Mouse (Mus musculus): ENCODE data around the gene Cldn13. TPM values are rescaled to one million over a fixed set of nuclear protein-coding genes. Genes with fewer than 3 reads are reported as not detected.

Gene Cldn13
- polyA plus RNA-seq, 1 experiment from 2014 or later: 2.8 TPM

DNA sequence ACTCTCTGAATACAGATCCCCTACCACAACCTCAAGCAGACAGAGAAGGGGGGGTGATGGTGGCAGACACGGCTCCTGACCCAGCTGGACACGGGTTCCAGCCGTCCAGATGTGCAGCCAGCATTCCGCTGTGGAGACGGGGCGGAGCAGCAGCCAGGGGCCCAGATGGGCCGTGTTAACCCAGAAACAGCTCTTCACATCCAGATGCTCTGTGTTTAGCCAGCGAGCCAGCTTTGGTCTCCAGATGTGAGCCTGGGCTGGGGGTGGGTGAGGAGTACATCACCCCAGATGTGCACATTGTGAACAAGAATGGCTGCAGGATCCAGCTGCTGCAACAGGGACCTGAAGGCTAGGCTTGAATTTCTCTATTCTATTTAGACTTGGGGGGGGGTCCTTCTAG lies 20.0 kb downstream of the Cldn13 start:
- Histone ChIP-seq H3K9me3 (ENCODE audit: control insufficient read depth, low read length) (no peaks in the 10 kb centered on the region), H3K4me2 (ENCODE audit: low read depth, severe bottlenecking) (no peak overlapping the region; the same call in 1 of the 2 replicates), H3K27me3 (ENCODE audit: control insufficient read depth, insufficient read depth, low read length) (no peaks in the 10 kb centered on the region), H3K9ac (ENCODE audit: low read length) (no peak overlapping the region), H3K27ac (replicated peaks; ENCODE audit: low read depth, low read length) (peak overlapping the region; percentile 47; the same call in 1 of the 2 replicates), H3K36me3 (ENCODE audit: control insufficient read depth, insufficient read depth, low read length) (no peaks in the 10 kb centered on the region), H3K4me3 (ENCODE audit: low read depth, low read length) (no peak overlapping the region), H3K4me1 (ENCODE audit: control insufficient read depth, insufficient read depth, low read length) (peaks cover 23% of the 10 kb centered on the region; the same call in 1 of the 2 replicates)
- ATAC-seq (ENCODE audit: insufficient number of reproducible peaks, low FRiP score, low TSS enrichment, low read depth): peak; percentile 80
- DNase-seq (ENCODE audit: low spot score): peak; percentile 83
- 9% methylated on average over 8 of the region's 8 CpGs for WGBS

DNA sequence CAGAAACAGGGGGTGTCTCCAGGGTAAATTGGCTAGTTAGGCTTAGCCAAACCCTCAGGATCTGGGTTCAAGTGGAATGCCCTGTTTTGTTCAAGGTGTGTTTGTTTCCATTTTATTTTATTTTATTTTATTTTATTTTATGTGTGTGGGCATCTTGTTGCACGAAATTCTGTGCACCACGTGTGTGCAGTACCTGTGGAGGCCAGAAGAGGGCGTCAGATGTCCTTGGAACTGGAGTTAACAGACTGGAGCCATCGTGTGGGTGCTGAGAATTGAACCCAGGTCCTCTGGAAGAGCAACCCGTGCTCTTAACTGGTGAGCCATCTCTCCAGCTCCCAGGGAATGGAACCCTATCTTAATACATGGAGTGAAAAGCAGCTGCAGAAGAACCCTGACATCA lies 22.6 kb downstream of the Cldn13 start:
- H3K9me3 ChIP-seq (ENCODE audit: control insufficient read depth, low read length): no peaks in the 10 kb centered on the region
- no peak overlapping the region for H3K27ac ChIP-seq (replicated peaks; ENCODE audit: low read depth, low read length)
- no peaks in the 10 kb centered on the region for H3K36me3 ChIP-seq (ENCODE audit: control insufficient read depth, insufficient read depth, low read length)
- no peak overlapping the region for H3K4me2 ChIP-seq (ENCODE audit: low read depth, severe bottlenecking)
- 84% methylated on average over 5 of the region's 5 CpGs for WGBS
- ATAC-seq (ENCODE audit: insufficient number of reproducible peaks, low FRiP score, low TSS enrichment, low read depth) (no peak), DNase-seq (ENCODE audit: low spot score) (no peak)
- no peaks in the 10 kb centered on the region for H3K27me3 ChIP-seq (ENCODE audit: control insufficient read depth, insufficient read depth, low read length)
- no peak overlapping the region for H3K4me3 ChIP-seq (ENCODE audit: low read depth, low read length)
- H3K9ac ChIP-seq (ENCODE audit: low read length): no peak overlapping the region
- H3K4me1 ChIP-seq (ENCODE audit: control insufficient read depth, insufficient read depth, low read length): peaks cover 23% of the 10 kb centered on the region; the same call in 1 of the 2 replicates

DNA sequence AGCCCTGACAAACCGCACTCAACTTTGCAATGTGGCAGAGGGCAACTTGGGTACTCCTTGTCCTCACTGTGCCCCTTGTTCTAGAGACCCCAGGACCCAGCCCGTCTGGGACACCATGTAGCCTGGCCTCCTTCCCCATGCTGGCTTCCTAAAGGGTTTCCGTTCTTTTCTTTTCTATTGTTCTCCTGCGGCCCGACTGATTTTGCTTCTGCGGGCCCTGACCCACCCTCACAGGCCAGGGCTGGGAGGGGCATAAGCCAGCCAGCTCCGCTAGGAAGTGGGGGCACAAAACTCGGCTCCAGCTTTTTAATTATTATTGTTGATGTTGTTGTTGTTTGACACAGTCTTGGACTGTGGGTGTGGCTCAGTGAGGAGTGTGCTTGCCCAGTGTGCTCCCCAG lies 23.8 kb downstream of the Cldn13 start:
- no peak overlapping the region for H3K9ac ChIP-seq (ENCODE audit: low read length)
- WGBS: 83% methylated on average over 8 of the region's 8 CpGs
- H3K4me2 ChIP-seq (ENCODE audit: low read depth, severe bottlenecking): no peak overlapping the region
- no peak overlapping the region for H3K4me3 ChIP-seq (ENCODE audit: low read depth, low read length)
- DNase-seq (ENCODE audit: low spot score): no peak
- H3K27ac ChIP-seq (replicated peaks; ENCODE audit: low read depth, low read length): 0 out of 2 replicates have a peak overlapping the region, but pooled peaks have one; percentile 30
- ATAC-seq (ENCODE audit: insufficient number of reproducible peaks, low FRiP score, low TSS enrichment, low read depth): no peak
- peaks cover 15% of the 10 kb centered on the region; the same call in 1 of the 2 replicates for H3K4me1 ChIP-seq (ENCODE audit: control insufficient read depth, insufficient read depth, low read length)
- H3K36me3 ChIP-seq (ENCODE audit: control insufficient read depth, insufficient read depth, low read length): no peaks in the 10 kb centered on the region
- no peaks in the 10 kb centered on the region for H3K27me3 ChIP-seq (ENCODE audit: control insufficient read depth, insufficient read depth, low read length)
- H3K9me3 ChIP-seq (ENCODE audit: control insufficient read depth, low read length): no peaks in the 10 kb centered on the region

DNA sequence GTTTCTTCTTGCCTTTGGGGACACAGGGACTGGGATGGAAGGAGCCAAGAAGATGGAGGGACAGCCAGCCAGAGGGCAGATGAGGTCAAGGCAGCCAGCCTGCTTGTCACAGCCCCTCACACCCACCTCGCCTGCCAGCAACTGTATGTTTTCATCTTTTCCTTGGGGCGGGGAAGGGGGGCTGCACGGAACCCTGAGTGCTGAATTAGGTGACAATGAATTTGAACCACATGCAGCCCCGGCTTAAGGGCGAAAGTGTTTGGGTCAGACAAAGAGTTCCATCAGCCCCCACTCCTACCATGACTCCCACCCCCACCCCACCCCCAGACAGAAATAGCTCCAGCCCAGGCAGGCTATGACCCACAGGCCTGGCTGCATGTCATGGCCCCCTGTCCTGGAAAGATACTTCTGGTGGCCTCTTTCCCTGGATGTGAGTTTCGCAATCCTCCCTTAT lies 24.7 kb downstream of the Cldn13 start:
- no peaks in the 10 kb centered on the region for H3K9me3 ChIP-seq (ENCODE audit: control insufficient read depth, low read length)
- no peak overlapping the region for H3K9ac ChIP-seq (ENCODE audit: low read length)
- peaks cover 10% of the 10 kb centered on the region; the same call in 1 of the 2 replicates for H3K4me1 ChIP-seq (ENCODE audit: control insufficient read depth, insufficient read depth, low read length)
- H3K27me3 ChIP-seq (ENCODE audit: control insufficient read depth, insufficient read depth, low read length): no peaks in the 10 kb centered on the region
- no peaks in the 10 kb centered on the region for H3K36me3 ChIP-seq (ENCODE audit: control insufficient read depth, insufficient read depth, low read length)
- no peak for DNase-seq (ENCODE audit: low spot score)
- 55% methylated on average over 6 of the region's 6 CpGs for WGBS
- no peak overlapping the region for H3K4me2 ChIP-seq (ENCODE audit: low read depth, severe bottlenecking)
- no peak overlapping the region for H3K4me3 ChIP-seq (ENCODE audit: low read depth, low read length)
- no peak overlapping the region for H3K27ac ChIP-seq (replicated peaks; ENCODE audit: low read depth, low read length)
- no peak for ATAC-seq (ENCODE audit: insufficient number of reproducible peaks, low FRiP score, low TSS enrichment, low read depth)

DNA sequence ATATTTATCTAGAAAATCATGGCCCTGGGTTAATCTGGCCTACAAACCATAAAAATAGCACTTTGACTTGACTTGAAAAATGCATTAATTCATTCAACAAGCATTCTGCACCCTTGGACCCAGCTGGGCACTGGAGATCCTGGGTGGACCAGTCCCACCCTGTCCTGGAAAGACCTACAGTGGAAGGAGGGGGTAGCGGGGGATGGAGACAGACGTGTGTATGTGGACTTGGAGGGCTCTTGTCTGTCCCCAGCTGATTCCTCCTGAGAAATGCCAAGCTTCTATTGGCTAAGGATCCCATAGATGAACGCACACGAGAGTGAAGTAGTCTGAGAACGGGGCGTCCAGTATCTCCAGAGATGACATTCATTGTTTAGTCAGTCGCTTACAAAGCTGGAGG lies 26.8 kb downstream of the Cldn13 start:
- WGBS: 91% methylated on average over 7 of the region's 7 CpGs
- Histone ChIP-seq H3K4me1 (ENCODE audit: control insufficient read depth, insufficient read depth, low read length) (no peaks in the 10 kb centered on the region), H3K4me3 (ENCODE audit: low read depth, low read length) (no peak overlapping the region), H3K4me2 (ENCODE audit: low read depth, severe bottlenecking) (no peak overlapping the region), H3K27me3 (ENCODE audit: control insufficient read depth, insufficient read depth, low read length) (no peaks in the 10 kb centered on the region), H3K9ac (ENCODE audit: low read length) (no peak overlapping the region), H3K27ac (replicated peaks; ENCODE audit: low read depth, low read length) (no peak overlapping the region), H3K9me3 (ENCODE audit: control insufficient read depth, low read length) (no peaks in the 10 kb centered on the region), H3K36me3 (ENCODE audit: control insufficient read depth, insufficient read depth, low read length) (no peaks in the 10 kb centered on the region)
- ATAC-seq (ENCODE audit: insufficient number of reproducible peaks, low FRiP score, low TSS enrichment, low read depth): no peak
- no peak for DNase-seq (ENCODE audit: low spot score)

DNA sequence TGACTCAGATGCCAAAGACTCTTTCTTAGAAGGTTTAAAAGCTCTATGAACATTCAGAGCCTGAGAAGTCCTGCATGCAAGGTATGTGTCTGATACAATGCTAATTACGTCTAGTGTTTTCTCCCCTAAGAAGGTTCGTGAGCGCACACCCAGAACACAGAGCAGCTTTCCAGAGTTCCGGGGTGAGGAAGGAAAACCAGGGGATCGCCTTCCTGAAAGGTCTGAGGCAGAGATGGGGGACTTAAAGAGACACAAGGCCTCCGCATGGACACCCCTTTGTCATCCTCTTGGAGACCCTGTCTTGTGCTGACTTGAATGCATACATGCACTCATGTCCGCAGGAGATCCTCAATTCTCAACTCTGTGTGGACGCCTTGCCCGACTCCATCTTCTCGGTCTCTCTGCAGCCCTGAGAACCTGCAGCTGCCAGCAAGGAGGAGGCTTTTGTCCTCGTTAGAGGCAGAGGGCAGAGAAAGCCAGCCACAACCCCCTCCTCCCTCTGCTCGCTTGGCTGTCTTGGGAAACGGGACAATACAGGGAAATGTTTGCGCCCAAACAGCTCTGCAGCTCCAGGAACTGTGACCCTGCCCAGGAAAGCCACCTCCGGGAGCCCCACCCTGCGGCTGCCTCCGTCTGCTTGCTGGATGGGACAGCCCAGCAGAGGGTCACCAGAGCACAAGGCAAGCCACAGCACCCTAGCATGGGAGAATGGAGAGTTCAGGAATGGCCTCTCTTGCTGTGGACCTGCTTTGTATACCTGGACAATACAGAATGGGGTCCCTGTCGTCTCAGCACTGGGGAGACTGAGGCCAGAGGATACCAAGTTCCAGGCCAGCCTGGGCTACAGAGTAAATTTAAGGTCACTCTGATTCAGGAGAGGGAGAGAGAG lies 27.6 kb downstream of the Cldn13 start:
- ATAC-seq (ENCODE audit: insufficient number of reproducible peaks, low FRiP score, low TSS enrichment, low read depth): no peak
- 67% methylated on average over 18 of the region's 18 CpGs for WGBS
- Histone ChIP-seq H3K4me2 (ENCODE audit: low read depth, severe bottlenecking) (no peak overlapping the region), H3K36me3 (ENCODE audit: control insufficient read depth, insufficient read depth, low read length) (no peaks in the 10 kb centered on the region), H3K27ac (replicated peaks; ENCODE audit: low read depth, low read length) (no peak overlapping the region), H3K27me3 (ENCODE audit: control insufficient read depth, insufficient read depth, low read length) (no peaks in the 10 kb centered on the region), H3K4me3 (ENCODE audit: low read depth, low read length) (no peak overlapping the region), H3K4me1 (ENCODE audit: control insufficient read depth, insufficient read depth, low read length) (no peaks in the 10 kb centered on the region), H3K9ac (ENCODE audit: low read length) (no peak overlapping the region), H3K9me3 (ENCODE audit: control insufficient read depth, low read length) (no peaks in the 10 kb centered on the region)
- no peak for DNase-seq (ENCODE audit: low spot score)

DNA sequence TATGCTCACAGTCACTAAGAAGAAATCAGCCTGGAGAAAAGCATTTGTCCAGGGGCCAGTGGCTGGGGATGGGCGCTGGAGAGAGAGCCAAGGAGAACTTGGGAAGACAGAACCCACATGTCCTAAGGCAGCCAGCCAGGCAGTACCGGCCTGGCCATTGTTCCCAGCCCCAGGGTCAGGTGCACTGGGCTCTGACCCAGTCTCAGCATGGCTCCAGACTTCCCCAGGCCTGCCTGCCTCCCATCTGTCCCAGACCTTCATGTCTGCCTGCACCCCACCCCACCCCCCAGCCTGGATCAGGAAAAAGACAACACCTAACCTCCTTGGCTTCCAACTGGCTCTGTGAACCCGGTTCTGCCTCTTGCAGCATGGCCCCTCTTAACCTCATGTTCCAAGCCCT lies 32.2 kb downstream of the Cldn13 start:
- no peak for DNase-seq (ENCODE audit: low spot score)
- ATAC-seq (ENCODE audit: insufficient number of reproducible peaks, low FRiP score, low TSS enrichment, low read depth): no peak
- no peaks in the 10 kb centered on the region for H3K4me1 ChIP-seq (ENCODE audit: control insufficient read depth, insufficient read depth, low read length)
- H3K27ac ChIP-seq (replicated peaks; ENCODE audit: low read depth, low read length): no peak overlapping the region
- 66% methylated on average over 3 of the region's 3 CpGs for WGBS
- no peaks in the 10 kb centered on the region for H3K36me3 ChIP-seq (ENCODE audit: control insufficient read depth, insufficient read depth, low read length)
- H3K4me2 ChIP-seq (ENCODE audit: low read depth, severe bottlenecking): no peak overlapping the region
- no peak overlapping the region for H3K9ac ChIP-seq (ENCODE audit: low read length)
- no peaks in the 10 kb centered on the region for H3K9me3 ChIP-seq (ENCODE audit: control insufficient read depth, low read length)
- H3K27me3 ChIP-seq (ENCODE audit: control insufficient read depth, insufficient read depth, low read length): no peaks in the 10 kb centered on the region
- no peak overlapping the region for H3K4me3 ChIP-seq (ENCODE audit: low read depth, low read length)

DNA sequence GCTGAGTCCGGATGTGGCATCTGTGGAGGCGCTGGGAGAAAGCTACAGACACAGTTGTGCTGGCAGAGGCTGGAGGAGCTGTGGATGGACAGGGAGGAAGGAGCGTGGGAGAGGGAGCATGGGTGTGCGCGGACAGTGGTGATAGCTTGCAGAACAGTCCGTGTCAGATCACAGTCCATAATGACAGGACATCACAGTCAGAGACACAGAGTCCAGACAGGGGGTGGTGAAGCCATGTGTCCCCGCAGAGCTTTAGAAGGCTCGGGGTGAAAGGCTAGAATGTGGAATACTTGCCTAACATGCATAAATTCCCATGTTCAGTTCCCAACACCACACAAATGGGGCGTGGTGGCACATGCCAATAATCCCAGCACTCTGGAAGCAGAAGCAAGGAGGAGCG lies 38.5 kb downstream of the Cldn13 start:
- 72% methylated on average over 10 of the region's 10 CpGs for WGBS
- Histone ChIP-seq H3K4me3 (ENCODE audit: low read depth, low read length) (no peak overlapping the region), H3K9ac (ENCODE audit: low read length) (no peak overlapping the region), H3K36me3 (ENCODE audit: control insufficient read depth, insufficient read depth, low read length) (no peaks in the 10 kb centered on the region), H3K4me2 (ENCODE audit: low read depth, severe bottlenecking) (no peak overlapping the region), H3K9me3 (ENCODE audit: control insufficient read depth, low read length) (no peaks in the 10 kb centered on the region), H3K27ac (replicated peaks; ENCODE audit: low read depth, low read length) (no peak overlapping the region), H3K27me3 (ENCODE audit: control insufficient read depth, insufficient read depth, low read length) (no peaks in the 10 kb centered on the region), H3K4me1 (ENCODE audit: control insufficient read depth, insufficient read depth, low read length) (no peaks in the 10 kb centered on the region)
- ATAC-seq (ENCODE audit: insufficient number of reproducible peaks, low FRiP score, low TSS enrichment, low read depth): no peak
- no peak for DNase-seq (ENCODE audit: low spot score)

Data from limb, embryonic 11.5 days (tissue).